Mouse (Mus musculus) embryonic facial prominence, embryonic 14.5 days (tissue): ENCODE results near the gene Chmp5. TPM values are rescaled to one million over a fixed set of nuclear protein-coding genes. Genes with fewer than 3 reads are reported as not detected.
"Not testable (repeated sequence)": the region's sequence is repeated elsewhere in the genome, so short reads cannot be mapped to it uniquely, and the experiment has no call there.

Experiments used
- ATAC-seq: fragments of 200-750 bp; cut with Nextera tagmentation; 2 replicates; pipeline ENCODE4 v1.8.0; 2017; ENCODE audit warnings: low read depth, moderate number of reproducible peaks, moderate TSS enrichment
- DNase-seq: peaks from one replicate; pipeline ENCODE4 v3.0.0-alpha.2; 2015; ENCODE audit warnings: low spot score
- H3K27ac ChIP-seq: fragments of 300-500 bp; sonication (generic); replicated peaks from 2 replicates; pipeline ENCODE4 v1.5.1; 2014; ENCODE audit warnings: low read depth, mild to moderate bottlenecking, low read length, moderate library complexity
- H3K27me3 ChIP-seq: fragments of 300-500 bp; sonication (generic); replicated peaks from 2 replicates; pipeline ENCODE4 v1.6.1; 2014; ENCODE audit warnings: low read length; ENCODE audit not compliant: control insufficient read depth, insufficient read depth
- H3K36me3 ChIP-seq: fragments of 300-500 bp; sonication (generic); 2 replicates; pipeline ENCODE4 v1.6.1; 2014; ENCODE audit warnings: low read length, mixed read lengths; ENCODE audit not compliant: control insufficient read depth, insufficient read depth
- H3K4me1 ChIP-seq: fragments of 300-500 bp; sonication (generic); 2 replicates; pipeline ENCODE4 v1.6.1; 2014; ENCODE audit warnings: antibody characterized with exemption, low read length; ENCODE audit not compliant: control insufficient read depth, insufficient read depth
- H3K4me2 ChIP-seq: fragments of 300-500 bp; sonication (generic); 2 replicates; pipeline ENCODE4 v1.6.1; 2014; ENCODE audit warnings: low read depth, mild to moderate bottlenecking, low read length, moderate library complexity, mixed read lengths
- H3K4me3 ChIP-seq: fragments of 300-500 bp; sonication (generic); 2 replicates; pipeline ENCODE4 v1.5.1; 2014; ENCODE audit warnings: low read depth, mild to moderate bottlenecking, low read length
- H3K9ac ChIP-seq: fragments of 300-500 bp; sonication (generic); 2 replicates; pipeline ENCODE4 v1.6.1; 2014; ENCODE audit warnings: low read depth, mild to moderate bottlenecking, low read length, moderate library complexity, mixed read lengths
- H3K9me3 ChIP-seq: fragments of 300-500 bp; sonication (generic); 2 replicates; pipeline ENCODE4 v1.6.1; 2016; ENCODE audit warnings: low read length; ENCODE audit not compliant: control insufficient read depth
- WGBS: fragments of 180-500 bp; shearing (Covaris S2); extraction: QIAGEN DNeasy Blood & Tissue Kit; methylation state at CpG from one replicate; pipeline ENCODE4 v1.1.7; 2014; 5-methylcytosine and 5-hydroxymethylcytosine counted together
- polyA plus RNA-seq: library from polyadenylated mRNA; unstranded; fragments of >200 nt; fragmentation: Nextera tagmentation; extraction: Ambion mirVana; gene quantifications from 2 replicates; pipeline ENCODE4 v1.2.1, GENCODE M21; 2014

Gene Chmp5
- polyA plus RNA-seq, 1 experiment from 2014 or later, result 103 TPM

DNA sequence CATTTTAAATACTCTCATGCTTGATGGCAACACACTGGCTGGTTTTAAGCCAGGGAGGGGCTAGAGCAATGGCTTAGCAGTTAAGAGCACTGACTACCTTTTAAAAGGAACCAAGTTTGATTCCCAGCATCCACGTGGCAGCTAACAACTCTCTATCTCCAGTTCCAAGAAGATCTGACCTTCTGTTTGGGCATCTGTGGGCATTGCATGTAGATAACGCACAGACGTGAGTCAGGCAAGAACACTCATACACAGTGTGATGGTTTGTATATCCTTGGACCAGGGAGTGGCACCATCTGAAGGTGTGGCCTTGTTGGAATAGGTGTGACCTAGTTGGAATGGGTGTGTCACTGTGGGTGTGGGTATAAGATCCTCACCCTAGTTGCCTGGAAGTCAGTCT lies 13.8 kb upstream of the Chmp5 start:
- H3K27ac ChIP-seq, ATAC-seq, H3K4me2 ChIP-seq, H3K4me3 ChIP-seq, H3K4me1 ChIP-seq, DNase-seq, H3K27me3 ChIP-seq, H3K9ac ChIP-seq, H3K9me3 ChIP-seq: not testable (repeated sequence)
- 90% methylated on average over 3 of the region's 3 CpGs for WGBS
- H3K36me3 ChIP-seq, result peaks cover 67% of the 10 kb centered on the region

DNA sequence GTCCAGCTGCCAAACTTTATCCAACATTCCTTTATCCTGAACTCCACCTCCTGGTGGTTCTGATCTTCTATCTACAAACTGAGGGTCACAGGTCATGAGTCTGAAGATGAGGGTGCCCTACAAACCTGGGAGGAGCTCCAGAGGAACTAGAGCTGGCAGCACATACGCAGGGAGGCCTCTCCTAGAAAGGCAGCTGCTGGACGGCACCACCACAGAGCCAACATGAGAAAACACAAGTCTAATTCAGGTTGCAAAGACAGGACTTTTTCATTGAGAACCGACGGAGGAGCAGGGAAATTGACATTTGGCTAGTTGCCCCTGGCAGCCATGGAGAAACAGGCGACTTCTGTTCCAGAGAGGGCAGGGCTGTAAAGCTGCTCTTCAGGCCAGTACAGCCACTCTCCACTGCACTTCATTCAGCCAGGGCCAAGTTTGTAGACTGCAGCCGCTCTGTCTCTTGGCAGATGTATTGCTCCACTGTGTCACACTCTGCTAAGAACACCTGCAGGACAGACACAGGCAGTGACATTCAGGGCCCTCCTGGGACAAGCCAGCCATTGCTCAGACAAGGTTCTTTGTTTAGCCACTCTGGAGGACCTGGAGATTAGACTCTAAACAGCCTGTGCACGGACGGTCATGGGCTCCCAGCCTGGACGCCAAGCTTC lies 11.9 kb upstream of the Chmp5 start:
- DNase-seq (peak; percentile 35), ATAC-seq (peak; percentile 53; the same call in 1 of the 2 replicates)
- Histone ChIP-seq H3K27ac (no peak overlapping the region; the same call in 1 of the 2 replicates), H3K27me3 (no peaks in the 10 kb centered on the region), H3K9ac (no peak overlapping the region), H3K4me2 (no peak overlapping the region), H3K4me1 (no peaks in the 10 kb centered on the region), H3K4me3 (no peak overlapping the region), H3K9me3 (0 out of 2 replicates have a peak, but pooled peaks cover 5% of the 10 kb centered on the region), H3K36me3 (peaks cover 86% of the 10 kb centered on the region)
- WGBS, result 89% methylated on average over 9 of the region's 9 CpGs

DNA sequence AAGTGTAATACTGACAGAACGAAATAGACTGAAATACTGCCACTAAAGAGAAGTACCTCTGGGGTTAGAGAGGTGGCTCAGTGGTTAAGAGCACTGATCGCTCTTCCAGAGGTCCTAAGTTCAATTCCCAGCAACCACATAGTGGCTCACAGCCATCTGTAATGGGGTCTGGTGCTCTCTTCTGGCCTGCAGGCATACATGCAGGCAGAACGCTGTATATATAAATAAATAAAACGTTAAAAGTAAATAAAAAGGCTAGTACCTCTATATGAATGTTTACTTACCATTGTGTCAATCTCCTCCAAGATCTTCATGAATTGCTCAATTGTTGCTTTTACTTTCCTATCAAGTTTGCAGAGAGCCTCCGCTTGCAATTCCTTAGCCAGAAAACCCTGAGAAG lies 9.4 kb upstream of the Chmp5 start:
- 94% methylated on average over 5 of the region's 5 CpGs for WGBS
- Histone ChIP-seq H3K4me2 (no peak overlapping the region), H3K4me3 (no peak overlapping the region), H3K9me3 (0 out of 2 replicates have a peak, but pooled peaks cover 5% of the 10 kb centered on the region), H3K36me3 (peaks cover 90% of the 10 kb centered on the region), H3K4me1 (no peaks in the 10 kb centered on the region), H3K27me3 (no peaks in the 10 kb centered on the region), H3K27ac (no peak overlapping the region), H3K9ac (no peak overlapping the region)
- ATAC-seq, result no peak
- no peak for DNase-seq

DNA sequence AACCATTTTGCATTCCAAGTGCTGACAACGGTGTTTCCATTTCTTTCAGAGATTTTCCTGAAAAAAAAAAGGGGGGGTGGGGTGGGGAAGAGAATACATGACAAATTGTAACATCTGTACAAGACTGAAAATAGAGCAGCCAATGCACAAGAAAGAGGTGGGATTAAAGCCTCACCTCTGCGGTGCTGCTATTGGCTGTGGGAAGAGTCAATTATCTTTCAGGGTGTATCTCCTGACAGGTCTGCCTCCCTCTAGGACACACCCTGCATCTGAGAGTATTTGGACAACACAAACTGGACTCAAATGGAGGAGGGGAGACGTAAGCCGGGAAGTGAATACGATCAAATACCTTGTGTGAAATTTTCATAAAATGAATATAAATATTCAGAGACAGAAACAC lies 4.6 kb upstream of the Chmp5 start:
- peaks cover 73% of the 10 kb centered on the region for H3K36me3 ChIP-seq
- H3K4me1 ChIP-seq, result peaks cover 8% of the 10 kb centered on the region
- no peak overlapping the region for H3K27ac ChIP-seq
- ATAC-seq (no peak), DNase-seq (no peak)
- no peak overlapping the region for H3K9ac ChIP-seq
- no peaks in the 10 kb centered on the region for H3K27me3 ChIP-seq
- WGBS, result 96% methylated on average over 5 of the region's 5 CpGs
- H3K4me3 ChIP-seq, result no peak overlapping the region
- 0 out of 2 replicates have a peak, but pooled peaks cover 5% of the 10 kb centered on the region for H3K9me3 ChIP-seq
- H3K4me2 ChIP-seq, result no peak overlapping the region

DNA sequence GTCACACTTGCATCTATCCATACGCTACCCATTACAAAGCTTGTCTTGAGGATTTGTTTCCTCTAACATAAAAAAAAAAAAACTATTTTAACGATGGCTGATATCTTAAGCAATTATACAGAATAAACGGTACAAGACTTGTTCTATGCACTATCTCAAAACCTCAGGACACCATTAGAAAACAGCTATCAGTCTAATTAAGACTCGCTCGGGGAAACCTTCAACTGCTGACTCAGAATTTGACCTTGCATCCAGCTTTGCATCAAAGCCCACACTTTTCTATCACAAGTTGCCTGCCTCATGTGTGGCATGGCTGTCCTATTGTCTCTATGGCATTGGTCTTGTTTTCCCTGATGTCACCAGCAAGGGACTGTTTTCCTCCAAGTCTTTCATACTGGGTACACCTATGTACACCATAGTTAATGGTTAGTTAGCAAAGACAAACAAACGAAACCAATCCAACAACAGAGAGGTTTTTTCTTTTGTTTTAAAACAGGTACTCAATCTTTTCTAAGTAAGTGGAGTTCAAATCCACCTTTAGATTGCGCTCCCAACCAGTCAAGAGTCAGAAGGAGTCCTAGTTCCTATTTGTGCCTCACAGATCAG lies 1.6 kb upstream of the Chmp5 start:
- no peak for ATAC-seq
- 83% methylated on average over 7 of the region's 7 CpGs for WGBS
- H3K4me3 ChIP-seq, result peak overlapping the region; percentile 96

DNA sequence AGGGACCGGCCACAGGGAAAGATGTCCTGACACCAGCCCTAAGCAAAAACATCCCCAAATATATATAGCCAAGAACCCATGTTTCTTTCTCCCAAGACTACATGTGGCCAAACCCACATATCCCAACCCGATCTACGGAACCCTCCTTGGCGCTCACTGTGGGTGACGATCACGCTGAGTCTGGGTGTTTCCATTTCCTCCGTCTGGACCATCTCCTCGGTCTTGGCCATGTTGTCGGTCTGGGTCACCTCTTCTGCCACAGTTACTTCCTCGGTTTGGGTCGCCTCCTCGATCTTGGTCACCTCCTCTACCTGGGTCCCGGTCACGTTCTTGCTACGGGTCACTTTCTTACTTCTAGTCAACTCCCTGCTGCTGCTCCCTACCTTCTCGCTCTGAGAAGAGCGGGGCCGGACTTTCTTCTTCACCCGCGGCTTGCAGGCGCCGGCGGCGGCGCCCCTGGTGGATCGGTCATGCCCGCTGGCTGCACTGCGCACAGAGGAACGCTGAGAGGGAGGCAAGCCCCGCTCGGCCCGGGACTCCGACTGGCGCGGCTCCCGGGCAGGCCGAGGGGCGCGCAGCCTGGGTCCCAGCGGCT lies 545 bp upstream of the Chmp5 start:
- peak overlapping the region; percentile 96 for H3K4me3 ChIP-seq
- under 1% methylated on average over 27 of the region's 40 CpGs for WGBS
- peaks cover 17% of the 10 kb centered on the region for H3K4me1 ChIP-seq
- peak; percentile 19 for DNase-seq
- H3K4me2 ChIP-seq, result peak overlapping the region; percentile 74
- H3K9ac ChIP-seq, result peak overlapping the region; percentile 94
- H3K27ac ChIP-seq, result peak overlapping the region; percentile 83
- ATAC-seq, result peak; percentile 4; the same call in 1 of the 2 replicates
- no peaks in the 10 kb centered on the region for H3K27me3 ChIP-seq
- no peaks in the 10 kb centered on the region for H3K9me3 ChIP-seq
- H3K36me3 ChIP-seq, result peaks cover 59% of the 10 kb centered on the region

More for the DNA sequence above, 1.6 kb upstream of the Chmp5 start:
- Histone ChIP-seq H3K9ac (peak overlapping the region; percentile 94), H3K4me2 (peak overlapping the region; percentile 74), H3K4me1 (peaks cover 17% of the 10 kb centered on the region), H3K27ac (no peak overlapping the region; the same call in 1 of the 2 replicates), H3K27me3 (no peaks in the 10 kb centered on the region), H3K9me3 (no peaks in the 10 kb centered on the region), H3K36me3 (peaks cover 60% of the 10 kb centered on the region)
- DNase-seq, result no peak

DNA sequence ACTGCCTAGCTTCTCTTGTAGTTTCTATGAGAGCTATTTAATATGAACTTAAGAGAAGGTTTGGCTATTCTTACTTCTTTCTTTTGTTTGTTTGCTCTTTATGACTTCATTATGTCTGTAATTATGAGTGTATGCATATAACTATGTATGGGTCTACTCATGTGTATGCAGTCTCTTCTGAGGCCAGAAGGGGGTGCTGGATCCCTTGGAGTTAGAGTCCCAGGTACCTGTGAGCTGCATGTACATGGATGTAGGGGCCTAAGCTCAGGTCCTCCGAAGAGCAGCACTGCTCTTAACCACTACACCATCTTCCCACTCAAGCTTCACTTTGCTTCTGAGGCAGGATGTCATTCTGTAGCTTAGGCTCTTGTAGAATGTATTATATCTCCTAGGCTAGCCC lies 5.3 kb downstream of the Chmp5 start:
- Histone ChIP-seq H3K27ac (no peak overlapping the region), H3K27me3 (no peaks in the 10 kb centered on the region), H3K4me1 (peaks cover 8% of the 10 kb centered on the region), H3K9me3 (no peaks in the 10 kb centered on the region), H3K9ac (no peak overlapping the region), H3K36me3 (peaks cover 80% of the 10 kb centered on the region), H3K4me2 (no peak overlapping the region), H3K4me3 (no peak overlapping the region)
- ATAC-seq (no peak), DNase-seq (no peak)
- 95% methylated on average over 1 of the region's 1 CpGs for WGBS

- Histone ChIP-seq H3K9me3 (no peaks in the 10 kb centered on the region), H3K9ac (no peak overlapping the region), H3K27me3 (no peaks in the 10 kb centered on the region), H3K36me3 (peaks cover 94% of the 10 kb centered on the region), H3K4me1 (no peaks in the 10 kb centered on the region), H3K27ac (no peak overlapping the region), H3K4me2 (no peak overlapping the region), H3K4me3 (no peak overlapping the region)
- no peak for DNase-seq
- 90% methylated on average over 6 of the region's 6 CpGs for WGBS
- ATAC-seq, result no peak
Measured at GRCm38 (mm10) chr4:40955942-40956341, 7.7 kb downstream of the Chmp5 start.
